Mouse (Mus musculus) neural tube, embryonic 14.5 days (tissue): ENCODE measurements around the gene Usp42. TPM values are rescaled to one million over a fixed set of nuclear protein-coding genes. Genes with fewer than 3 reads are reported as not detected.
A peak's percentile ranks its signal among the peaks of the same experiment; 100 is the strongest.

Experiments
- ATAC-seq: fragments of 200-750 bp; cut with Nextera tagmentation; 2 replicates; pipeline ENCODE4 v1.8.0; 2017; ENCODE audit warnings: low read depth, mild to moderate bottlenecking, moderate TSS enrichment, moderate library complexity
- H3K27ac ChIP-seq: fragments of 300-500 bp; sonication (generic); 2 replicates; pipeline ENCODE4 v1.5.1; 2014; ENCODE audit warnings: low read depth, mild to moderate bottlenecking, control low read depth, low read length, moderate library complexity, mixed read lengths
- H3K27me3 ChIP-seq: fragments of 300-500 bp; sonication (generic); 2 replicates; pipeline ENCODE4 v1.6.1; 2014; ENCODE audit warnings: low read length; ENCODE audit not compliant: control insufficient read depth, insufficient read depth
- H3K36me3 ChIP-seq: fragments of 300-500 bp; sonication (generic); 2 replicates; pipeline ENCODE4 v1.6.1; 2014; ENCODE audit warnings: low read length, mixed read lengths; ENCODE audit not compliant: control insufficient read depth, insufficient read depth
- H3K4me1 ChIP-seq: fragments of 300-500 bp; sonication (generic); 2 replicates; pipeline ENCODE4 v1.6.1; 2014; ENCODE audit warnings: low read length; ENCODE audit not compliant: control insufficient read depth, insufficient read depth
- H3K4me2 ChIP-seq: fragments of 300-500 bp; sonication (generic); 2 replicates; pipeline ENCODE4 v1.6.1; 2014; ENCODE audit warnings: mild to moderate bottlenecking, low read depth, low read length, control low read depth
- H3K4me3 ChIP-seq: fragments of 300-500 bp; sonication (generic); 2 replicates; pipeline ENCODE4 v1.5.1; 2014; ENCODE audit warnings: low read depth, low read length, control low read depth, mixed read lengths
- H3K9ac ChIP-seq: fragments of 300-500 bp; sonication (generic); replicated peaks from 2 replicates; pipeline ENCODE4 v1.6.1; 2014; ENCODE audit warnings: low read depth, mild to moderate bottlenecking, control low read depth, low read length, mixed read lengths
- H3K9me3 ChIP-seq: fragments of 300-500 bp; sonication (generic); 2 replicates; pipeline ENCODE4 v1.6.1; 2016; ENCODE audit warnings: low read length; ENCODE audit not compliant: control insufficient read depth
- WGBS: fragments of 180-500 bp; shearing (Covaris S2); extraction: QIAGEN DNeasy Blood & Tissue Kit; methylation state at CpG from one replicate; pipeline ENCODE4 v1.1.7; 2014; 5-methylcytosine and 5-hydroxymethylcytosine counted together
- polyA plus RNA-seq: library from polyadenylated mRNA; unstranded; fragments of >200 nt; fragmentation: Nextera tagmentation; extraction: Ambion mirVana; gene quantifications from 2 replicates; pipeline ENCODE4 v1.2.1, GENCODE M21; 2014

Gene Usp42
- polyA plus RNA-seq, 1 experiment from 2014 or later, result 30.6 TPM

GRCm38 (mm10) chr5:143678634-143679271, 53.3 kb downstream of the Usp42 start:
- no peak overlapping the region for H3K4me3 ChIP-seq
- no peak for ATAC-seq
- no peak overlapping the region for H3K27ac ChIP-seq
- no peaks in the 10 kb centered on the region for H3K27me3 ChIP-seq
- no peaks in the 10 kb centered on the region for H3K4me1 ChIP-seq
- H3K36me3 ChIP-seq, result no peaks in the 10 kb centered on the region
- 83% methylated on average over 6 of the region's 6 CpGs for WGBS
- no peak overlapping the region for H3K9ac ChIP-seq
- no peaks in the 10 kb centered on the region for H3K9me3 ChIP-seq
- H3K4me2 ChIP-seq, result no peak overlapping the region

- H3K4me3 ChIP-seq, result no peak overlapping the region
- no peak for ATAC-seq
Measured at GRCm38 (mm10) chr5:143677363-143677762, 54.7 kb downstream of the Usp42 start.

DNA sequence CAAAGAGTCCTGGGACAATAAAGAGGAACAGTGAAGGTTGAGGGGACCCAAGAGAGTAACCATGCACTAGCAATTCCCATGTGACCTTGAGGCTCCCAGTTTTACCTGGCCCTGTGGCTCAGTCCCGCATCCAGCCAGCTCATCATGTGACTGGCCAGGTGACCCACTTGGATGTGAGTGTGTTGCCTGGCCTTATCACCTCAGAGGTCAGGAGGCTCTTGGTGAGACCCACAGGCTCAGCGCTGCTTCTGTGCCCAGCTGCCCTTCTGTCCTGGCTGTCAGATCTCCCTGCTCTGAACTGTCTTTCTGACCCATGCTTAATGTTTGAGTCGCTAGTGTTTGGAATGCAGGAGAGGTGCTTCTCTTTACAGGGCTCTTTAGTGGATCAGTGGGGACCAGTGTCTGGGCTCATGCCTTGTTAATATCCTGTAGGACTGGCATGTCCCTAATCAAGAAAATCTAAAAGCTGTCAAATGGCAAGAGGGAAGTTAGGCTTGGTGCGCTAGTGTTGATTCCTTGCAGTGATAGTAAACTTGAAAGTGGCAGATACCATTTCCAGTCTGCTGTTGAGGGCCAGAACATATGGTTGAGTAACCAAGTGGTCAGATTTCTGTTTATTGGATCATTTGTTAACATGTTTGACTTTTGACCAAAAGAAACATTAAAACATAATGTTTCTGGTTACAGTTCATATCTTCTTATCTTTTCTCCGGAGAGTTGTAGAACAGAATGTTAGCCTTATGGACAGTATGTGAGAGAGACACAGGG, 55.7 kb downstream of the Usp42 start:
- Histone ChIP-seq H3K9ac (no peak overlapping the region), H3K27me3 (no peaks in the 10 kb centered on the region), H3K4me3 (no peak overlapping the region), H3K9me3 (no peaks in the 10 kb centered on the region), H3K36me3 (no peaks in the 10 kb centered on the region), H3K4me2 (no peak overlapping the region), H3K4me1 (no peaks in the 10 kb centered on the region), H3K27ac (no peak overlapping the region)
- WGBS, result 81% methylated on average over 5 of the region's 5 CpGs
- no peak for ATAC-seq

More at GRCm38 (mm10) chr5:143677363-143677762, 54.7 kb downstream of the Usp42 start:
- Histone ChIP-seq H3K4me1 (no peaks in the 10 kb centered on the region), H3K36me3 (no peaks in the 10 kb centered on the region), H3K9me3 (no peaks in the 10 kb centered on the region), H3K4me2 (no peak overlapping the region), H3K27ac (no peak overlapping the region), H3K27me3 (no peaks in the 10 kb centered on the region), H3K9ac (no peak overlapping the region)
- 67% methylated on average over 4 of the region's 4 CpGs for WGBS

DNA sequence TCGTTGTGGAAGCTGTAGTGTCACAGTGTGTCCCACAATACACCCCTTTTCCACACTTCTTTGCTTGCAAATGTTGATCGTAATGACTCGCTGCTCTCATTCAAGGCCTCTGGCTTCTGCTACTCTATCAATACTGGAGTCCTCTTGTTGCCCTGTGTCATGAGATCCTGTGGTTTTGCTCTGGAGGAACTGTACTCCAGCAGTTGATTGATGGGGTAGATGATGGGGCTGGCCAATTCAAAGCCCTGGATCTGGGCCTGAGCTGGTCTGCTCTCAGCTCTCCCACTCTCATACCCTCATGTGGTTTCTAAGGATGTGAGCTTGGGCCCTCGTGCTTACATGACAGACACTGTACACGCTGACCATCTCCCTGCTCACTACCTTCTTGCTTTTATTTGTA, 57.5 kb downstream of the Usp42 start:
- Histone ChIP-seq H3K36me3 (no peaks in the 10 kb centered on the region), H3K27me3 (no peaks in the 10 kb centered on the region), H3K4me3 (no peak overlapping the region), H3K4me1 (0 out of 2 replicates have a peak, but pooled peaks cover 1% of the 10 kb centered on the region), H3K27ac (no peak overlapping the region), H3K9me3 (no peaks in the 10 kb centered on the region), H3K4me2 (no peak overlapping the region), H3K9ac (no peak overlapping the region)
- ATAC-seq, result no peak
- WGBS, result 71% methylated on average over 5 of the region's 5 CpGs

DNA sequence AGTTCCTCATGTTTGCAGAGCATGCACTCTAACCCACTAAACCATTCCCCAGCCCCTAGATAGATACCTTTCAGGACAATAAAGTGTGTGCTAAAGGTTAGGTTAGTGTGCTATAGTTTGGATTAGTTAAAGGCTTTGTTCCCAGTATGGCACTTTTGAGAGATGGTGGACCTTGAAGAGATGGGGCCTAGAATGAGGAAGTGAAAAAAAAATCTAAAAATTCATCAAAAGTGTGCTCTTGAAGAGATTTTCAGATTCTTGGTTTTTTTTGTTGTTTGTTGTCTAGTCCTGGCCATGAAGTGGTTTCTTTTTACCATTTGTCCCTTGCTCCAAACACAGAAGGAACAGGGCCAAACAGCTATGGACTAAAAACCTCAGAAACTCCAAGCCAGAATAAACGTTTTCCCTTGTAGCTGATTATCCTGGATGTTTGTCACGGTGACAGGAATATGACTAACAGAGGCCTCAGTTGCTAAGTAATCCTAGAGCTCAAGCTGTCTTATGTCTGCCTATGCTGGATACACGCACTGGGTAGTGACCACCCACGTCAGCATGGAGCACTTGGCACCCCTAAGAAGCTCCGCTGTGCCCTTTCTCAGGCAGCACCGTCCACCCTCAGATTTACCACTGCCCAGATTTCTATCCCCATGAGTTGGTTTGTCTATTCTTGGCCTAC, 61.2 kb downstream of the Usp42 start:
- Histone ChIP-seq H3K4me3 (no peak overlapping the region), H3K27me3 (no peaks in the 10 kb centered on the region), H3K4me2 (no peak overlapping the region), H3K4me1 (0 out of 2 replicates have a peak, but pooled peaks cover 4% of the 10 kb centered on the region), H3K9ac (no peak overlapping the region), H3K27ac (no peak overlapping the region), H3K9me3 (no peaks in the 10 kb centered on the region), H3K36me3 (no peaks in the 10 kb centered on the region)
- no peak for ATAC-seq
- WGBS, result 79% methylated on average over 6 of the region's 6 CpGs

DNA sequence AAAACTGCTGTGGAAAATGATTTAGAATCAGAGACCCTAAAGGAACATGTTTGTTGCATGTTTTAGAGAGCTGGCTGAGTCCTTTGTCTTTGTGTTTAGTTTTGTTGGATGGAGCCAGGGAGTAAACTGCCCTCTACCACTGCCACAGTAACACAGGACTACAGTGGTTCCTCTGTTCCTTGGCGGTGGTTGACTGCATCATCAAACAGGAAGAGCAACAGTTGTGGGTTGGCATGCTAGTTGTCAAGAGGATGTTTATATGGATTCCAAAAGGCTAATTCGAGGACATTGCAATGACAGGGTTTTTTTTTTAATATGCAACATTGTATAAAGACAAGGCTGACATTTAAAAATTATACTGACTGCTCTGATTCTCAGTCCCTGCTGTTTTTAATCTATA, 62.2 kb downstream of the Usp42 start:
- no peak for ATAC-seq
- 0 out of 2 replicates have a peak, but pooled peaks cover 4% of the 10 kb centered on the region for H3K4me1 ChIP-seq
- H3K36me3 ChIP-seq, result no peaks in the 10 kb centered on the region
- no peaks in the 10 kb centered on the region for H3K27me3 ChIP-seq
- H3K9ac ChIP-seq, result no peak overlapping the region
- H3K27ac ChIP-seq, result 0 out of 2 replicates have a peak overlapping the region, but pooled peaks have one; percentile 16
- H3K4me2 ChIP-seq, result no peak overlapping the region
- H3K4me3 ChIP-seq, result no peak overlapping the region
- 75% methylated on average over 2 of the region's 2 CpGs for WGBS
- no peaks in the 10 kb centered on the region for H3K9me3 ChIP-seq

- H3K9ac ChIP-seq, result no peak overlapping the region
- no peaks in the 10 kb centered on the region for H3K36me3 ChIP-seq
- 0 out of 2 replicates have a peak overlapping the region, but pooled peaks have one; percentile 16 for H3K27ac ChIP-seq
- no peak for ATAC-seq
- no peak overlapping the region for H3K4me2 ChIP-seq
- no peaks in the 10 kb centered on the region for H3K9me3 ChIP-seq
- 0 out of 2 replicates have a peak, but pooled peaks cover 4% of the 10 kb centered on the region for H3K4me1 ChIP-seq
- WGBS, result 28% methylated on average over 2 of the region's 2 CpGs
- H3K27me3 ChIP-seq, result no peaks in the 10 kb centered on the region
- no peak overlapping the region for H3K4me3 ChIP-seq
Measured at GRCm38 (mm10) chr5:143669393-143669792, 62.7 kb downstream of the Usp42 start.

GRCm38 (mm10) chr5:143668884-143669283, 63.2 kb downstream of the Usp42 start:
- Histone ChIP-seq H3K27ac (no peak overlapping the region), H3K9ac (no peak overlapping the region), H3K4me1 (0 out of 2 replicates have a peak, but pooled peaks cover 4% of the 10 kb centered on the region), H3K4me2 (no peak overlapping the region), H3K27me3 (no peaks in the 10 kb centered on the region), H3K4me3 (no peak overlapping the region), H3K9me3 (no peaks in the 10 kb centered on the region), H3K36me3 (no peaks in the 10 kb centered on the region)
- no peak for ATAC-seq
- 38% methylated on average over 2 of the region's 2 CpGs for WGBS

DNA sequence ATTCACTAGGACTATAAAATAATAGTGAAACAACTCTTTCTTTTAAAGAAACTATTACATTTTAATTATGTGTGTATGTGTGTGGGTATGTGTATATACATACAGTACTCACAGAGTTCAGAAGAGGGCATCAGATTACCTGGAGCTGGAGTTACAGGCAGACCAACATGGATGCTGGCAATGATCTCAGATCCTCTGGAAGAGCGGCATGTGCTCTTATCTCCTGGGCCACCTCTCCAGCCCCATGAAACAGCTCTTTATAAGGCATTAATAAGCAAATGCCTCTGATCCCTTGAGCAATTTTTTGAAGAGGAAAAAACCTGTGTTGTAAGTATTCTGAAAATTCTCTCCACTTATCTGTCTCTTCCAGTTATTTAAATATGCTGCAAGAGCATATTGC, 66.1 kb downstream of the Usp42 start:
- Histone ChIP-seq H3K4me2 (no peak overlapping the region), H3K4me3 (no peak overlapping the region), H3K9me3 (no peaks in the 10 kb centered on the region), H3K4me1 (0 out of 2 replicates have a peak, but pooled peaks cover 4% of the 10 kb centered on the region), H3K9ac (no peak overlapping the region), H3K27ac (no peak overlapping the region), H3K36me3 (no peaks in the 10 kb centered on the region), H3K27me3 (no peaks in the 10 kb centered on the region)
- 90% methylated on average over 1 of the region's 1 CpGs for WGBS
- ATAC-seq, result no peak
